Mouse (Mus musculus): ENCODE results near the gene Frat2.
A peak's percentile ranks its signal among the peaks of the same experiment; 100 is the strongest.

Gene Frat2

DNA sequence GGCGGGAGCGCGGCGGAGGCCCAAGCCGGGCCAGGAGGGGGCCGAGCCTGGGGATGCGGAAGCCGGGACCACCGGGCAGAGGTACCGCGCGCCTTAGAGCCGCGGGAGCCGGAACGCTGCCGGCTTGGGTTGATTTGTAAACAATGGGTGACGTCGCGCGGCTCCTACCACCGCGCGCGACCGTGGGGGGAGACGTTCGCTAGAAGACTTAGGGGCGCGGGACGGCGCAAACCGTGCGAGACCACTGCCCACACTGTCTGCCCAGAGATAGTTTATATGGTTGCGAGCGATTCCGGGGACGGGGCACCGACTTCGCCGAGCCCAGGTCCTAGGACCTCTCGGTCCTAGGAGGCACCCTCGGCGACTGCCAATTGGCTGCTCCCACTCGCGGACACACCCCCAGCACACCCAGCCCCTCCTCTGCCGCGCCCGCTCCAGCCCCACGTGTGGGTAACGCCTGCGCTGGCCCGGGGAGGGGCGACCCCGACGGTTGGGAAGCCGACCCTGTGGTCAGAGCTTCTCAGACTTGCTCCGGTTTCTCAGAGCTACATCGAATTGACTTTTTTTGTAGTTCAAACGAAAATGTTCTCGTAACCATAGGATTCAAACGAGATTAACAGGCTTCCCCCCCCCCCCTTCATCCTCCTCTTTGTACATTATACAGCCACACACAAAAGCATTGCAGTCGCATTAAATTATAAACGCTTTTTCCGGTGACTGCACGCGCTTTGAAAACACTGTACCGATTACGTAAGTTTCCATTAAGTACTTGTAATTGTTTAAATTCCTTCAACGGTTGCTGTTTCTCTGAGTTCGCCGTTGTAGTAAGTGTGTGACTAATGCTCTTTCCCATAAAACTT lies at the start of gene Frat2:
Gene Frat2, minus strand, starts transcription at position 141 of the 860 bp plus-strand sequence.
- peak; percentile 95 for DNase-seq (ENCODE audit: low read depth, low spot score)

DNA sequence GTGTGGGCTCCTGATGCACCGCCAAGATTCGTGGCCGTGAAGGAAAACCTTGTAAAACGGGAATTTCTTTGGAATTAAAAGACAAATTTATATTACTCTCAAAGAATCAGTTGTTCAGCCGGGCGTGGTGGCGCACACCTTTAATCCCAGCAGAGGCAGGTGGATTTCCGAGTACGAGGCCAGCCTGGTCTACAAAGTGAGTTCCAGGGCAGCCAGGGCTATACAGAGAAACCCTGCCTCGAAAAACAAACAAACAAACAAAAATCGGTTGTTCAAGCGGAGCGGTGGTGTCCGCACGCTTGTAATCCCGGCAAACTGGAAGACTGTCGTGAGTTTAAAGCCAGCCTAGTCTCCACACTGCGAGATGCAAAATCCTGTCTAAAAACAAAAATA lies 48.4 kb upstream of the Frat2 start:
- DNase-seq (ENCODE audit: low read depth, low spot score): no peak

GRCm38 (mm10) chr19:41895460-41896318 lies 47.8 kb upstream of the Frat2 start, which contains the start of gene Rrp12:
TSS of gene Rrp12 (minus strand) at chr19:41896173.
- peak; percentile 94 for DNase-seq (ENCODE audit: low read depth, low spot score)

DNA sequence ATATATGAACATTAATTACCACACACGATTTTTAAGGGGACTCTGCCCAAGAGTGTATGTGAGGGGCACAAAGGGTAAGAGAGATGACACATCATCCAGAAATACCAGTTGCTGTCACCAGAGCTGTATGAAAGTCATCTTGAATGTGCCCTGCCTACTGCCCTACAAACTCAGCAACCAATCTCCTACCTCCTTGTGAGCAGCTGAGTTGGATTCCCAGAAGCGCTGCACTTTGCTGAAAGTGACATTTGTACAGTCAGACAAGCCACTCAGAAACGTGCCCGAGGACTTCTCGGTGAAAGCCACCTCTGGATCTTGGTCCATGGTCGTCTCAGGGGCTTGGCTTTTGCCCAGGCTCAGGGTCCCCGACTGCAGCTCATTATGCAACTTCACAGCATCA lies 47.0 kb upstream of the Frat2 start:
- peak; percentile 20 for DNase-seq (ENCODE audit: low read depth, low spot score)

DNA sequence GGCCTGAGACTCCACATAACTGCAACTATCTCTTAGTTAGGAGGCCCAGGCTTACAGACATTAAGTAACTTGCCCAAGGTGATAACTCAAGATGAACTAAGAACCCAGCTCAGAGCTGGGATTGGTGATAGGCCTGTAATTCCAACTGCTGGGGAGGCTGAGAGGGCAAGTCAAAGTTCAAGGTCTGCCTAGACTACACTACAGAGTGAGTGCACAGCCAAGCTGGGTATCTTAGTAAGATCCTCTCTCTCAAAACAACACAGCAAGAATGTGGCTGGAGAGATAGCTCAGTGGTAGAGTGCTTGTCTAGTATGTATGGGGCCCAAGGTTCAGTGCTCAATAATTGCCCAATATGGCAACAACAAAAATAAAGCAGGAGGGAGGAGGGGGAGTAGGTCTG lies 40.3 kb upstream of the Frat2 start:
- DNase-seq (ENCODE audit: low read depth, low spot score): no peak

DNA sequence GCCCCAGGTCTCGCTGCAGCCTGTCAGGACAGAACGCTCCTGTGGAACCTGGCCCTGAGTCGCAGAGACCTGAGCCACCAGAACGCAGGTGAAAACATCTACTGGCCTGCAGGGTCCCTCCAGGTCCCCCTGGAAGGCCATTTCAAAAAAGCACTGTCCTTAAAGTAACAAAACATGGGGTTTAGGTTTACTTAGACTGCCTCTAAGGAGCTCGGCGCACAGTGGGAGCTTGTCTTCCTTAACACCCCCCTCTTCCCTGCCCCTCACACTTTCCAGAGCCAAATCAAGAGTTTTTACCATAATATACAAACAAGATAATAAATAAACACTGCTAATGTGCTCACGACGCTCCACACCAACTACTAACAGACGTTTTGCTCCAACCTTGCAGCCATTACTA lies 36.0 kb upstream of the Frat2 start:
- DNase-seq (ENCODE audit: low read depth, low spot score): no peak

GRCm38 (mm10) chr19:41881842-41882241 lies 33.9 kb upstream of the Frat2 start:
- DNase-seq (ENCODE audit: low read depth, low spot score): no peak

- no peak for DNase-seq (ENCODE audit: low read depth, low spot score)
Measured at GRCm38 (mm10) chr19:41874356-41874755, 26.4 kb upstream of the Frat2 start.

GRCm38 (mm10) chr19:41872285-41872684 lies 24.4 kb upstream of the Frat2 start:
- DNase-seq (ENCODE audit: low read depth, low spot score): no peak

- DNase-seq (ENCODE audit: low read depth, low spot score): peak; percentile 52
Measured at GRCm38 (mm10) chr19:41869946-41870345, 22.0 kb upstream of the Frat2 start.

GRCm38 (mm10) chr19:41869296-41869695 lies 21.4 kb upstream of the Frat2 start:
- no peak for DNase-seq (ENCODE audit: low read depth, low spot score)

GRCm38 (mm10) chr19:41866707-41867106 lies 18.8 kb upstream of the Frat2 start:
- DNase-seq (ENCODE audit: low read depth, low spot score): no peak

DNA sequence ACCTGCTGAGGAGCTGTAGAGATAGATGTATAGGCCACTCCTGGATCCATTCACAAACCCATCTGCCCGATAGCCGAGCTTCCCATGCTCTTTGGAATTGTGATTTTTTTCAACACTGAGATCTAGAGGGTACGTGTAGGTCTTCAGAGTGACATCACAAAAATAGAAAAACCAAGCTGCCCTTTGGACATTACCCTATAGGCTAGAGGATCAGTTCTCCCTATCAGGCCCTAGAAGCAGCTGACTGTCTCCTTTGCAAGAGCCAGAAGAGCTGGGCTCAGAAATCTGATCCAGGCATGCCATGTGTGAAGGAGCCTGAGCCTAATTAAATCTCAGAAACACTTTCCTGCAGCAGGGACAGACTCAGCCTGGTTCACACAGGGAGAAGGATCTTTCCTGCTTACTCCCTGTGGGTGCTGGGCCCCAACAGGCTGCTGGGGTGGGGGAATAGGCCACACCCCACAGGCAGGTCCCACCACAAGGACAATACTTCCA lies 9.9 kb upstream of the Frat2 start:
- DNase-seq (ENCODE audit: low read depth, low spot score): no peak

GRCm38 (mm10) chr19:41857086-41857762 lies 9.3 kb upstream of the Frat2 start:
- DNase-seq (ENCODE audit: low read depth, low spot score): no peak

- no peak for DNase-seq (ENCODE audit: low read depth, low spot score)
Measured at GRCm38 (mm10) chr19:41852423-41852822, 4.5 kb upstream of the Frat2 start.

DNA sequence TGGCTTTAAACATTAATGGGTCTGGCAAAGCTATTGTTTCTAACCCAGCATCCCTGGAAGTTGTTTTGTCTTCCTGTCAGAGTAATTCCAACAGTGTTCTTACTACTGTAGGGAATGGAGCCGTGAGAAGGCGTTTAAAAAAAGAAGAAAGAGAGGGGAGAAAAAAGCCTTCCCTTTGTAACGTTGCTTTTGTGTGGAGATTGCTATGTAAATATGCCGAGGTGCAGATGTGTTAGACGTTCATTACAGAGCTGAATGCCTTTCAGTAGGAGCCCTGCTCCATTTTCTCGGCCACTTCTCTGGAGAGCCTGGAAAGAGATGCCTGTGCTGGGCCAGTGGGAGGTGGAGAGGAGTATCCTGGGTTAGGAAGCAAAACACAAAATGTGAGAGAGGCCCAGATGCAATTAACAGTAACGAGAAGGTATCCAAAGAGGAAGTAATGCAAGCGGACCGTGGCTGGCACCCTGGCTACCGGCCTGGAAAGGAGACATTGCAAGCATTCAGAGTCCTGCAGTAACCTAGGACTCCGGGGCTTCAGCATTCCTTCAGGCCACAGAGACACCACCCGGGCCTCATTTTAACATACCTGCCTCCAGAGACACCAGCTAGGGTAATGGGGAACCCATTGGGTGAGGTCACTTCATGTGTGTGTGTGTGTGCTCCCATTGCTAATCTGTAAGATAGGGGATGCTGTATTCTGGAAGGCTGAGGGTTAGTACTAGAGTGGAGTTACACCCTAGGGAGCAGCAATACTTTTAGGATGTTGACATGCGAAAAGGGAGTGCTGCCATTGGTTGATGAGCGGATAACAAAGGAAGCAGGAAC lies 3.0 kb upstream of the Frat2 start:
- DNase-seq (ENCODE audit: low read depth, low spot score): no peak

DNA sequence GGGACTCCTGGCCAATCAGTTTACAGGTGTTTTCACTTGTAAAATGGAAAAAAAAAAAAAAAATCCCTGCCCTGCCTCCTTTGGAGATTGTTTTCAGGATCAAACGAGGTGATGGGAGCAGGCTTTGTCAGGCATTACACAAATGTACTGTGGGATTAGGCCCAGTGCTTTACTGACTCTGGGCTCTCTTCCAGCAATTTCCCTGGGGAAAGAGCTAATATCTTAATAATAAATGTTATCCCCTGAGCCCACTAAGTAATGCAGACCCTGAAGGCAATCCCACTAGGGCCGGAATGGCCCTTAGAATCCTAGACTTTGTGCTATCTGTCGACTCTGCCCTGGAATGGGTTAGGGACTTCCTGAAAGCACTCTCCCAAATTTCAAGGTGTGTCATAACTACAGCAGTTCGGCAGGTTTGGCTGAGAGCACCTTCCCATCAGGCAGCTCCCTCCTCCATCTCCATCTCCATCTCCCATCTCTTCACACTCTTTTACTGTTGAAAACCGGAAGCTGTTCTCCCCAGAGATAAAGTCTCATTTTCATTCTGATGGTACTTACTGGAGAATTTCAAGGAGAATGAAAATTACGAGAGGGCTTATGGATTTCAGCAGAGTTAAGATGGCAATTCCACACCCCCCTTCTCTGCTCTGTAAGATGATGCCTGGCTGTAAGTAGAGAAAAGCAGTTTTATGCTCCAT lies 2.2 kb upstream of the Frat2 start:
- DNase-seq (ENCODE audit: low read depth, low spot score): no peak

DNA sequence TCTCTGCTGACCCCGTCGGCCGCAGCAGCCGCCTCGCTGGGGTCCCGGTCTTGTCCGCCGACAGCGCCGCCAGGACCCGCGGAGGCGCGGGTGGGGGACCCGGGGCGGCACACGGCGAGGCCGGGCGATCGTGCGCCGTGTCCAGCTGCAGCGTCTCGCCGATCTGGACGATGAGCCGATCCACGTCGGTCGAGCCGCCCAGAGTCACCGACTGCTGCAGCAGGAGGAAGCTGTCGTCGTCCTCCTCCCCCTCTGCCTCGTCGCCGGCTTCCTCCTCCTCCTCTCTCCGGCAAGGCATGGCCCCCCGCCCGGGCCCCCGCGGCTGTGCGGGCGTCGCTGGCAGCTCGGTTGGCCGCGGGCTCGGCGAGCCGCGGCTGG lies 329 bp downstream of the Frat2 start:
- peak; percentile 79 for DNase-seq (ENCODE audit: low read depth, low spot score)

- DNase-seq (ENCODE audit: low read depth, low spot score): peak; percentile 61
Measured at GRCm38 (mm10) chr19:41847091-41847581, 796 bp downstream of the Frat2 start.

Data from CD4-positive, CD25-positive, alpha-beta regulatory T cell, adult 2 months (primary cell).